ENCODE assay signal across 23 mouse cellular contexts in genomic region chr10:21763017-21763964, GRCm38 (mm10).
DNase-seq lines count a peak whose midpoint lies in the region; ATAC-seq and TF ChIP-seq lines count a peak whose summit lies in the region.
"Had no signal": no experiment of that assay in that cellular context is flagged by ENCODE, and none has a peak within 500 bp of the region (broad histone marks: within the 10 kb centered on the region; RNA-seq: fewer than 3 reads in every experiment).

No protein-coding gene starts in this region.

- ATAC-seq in forebrain, postnatal 0 days, result no peak
- no peak for ATAC-seq in forebrain, embryonic 12.5 days (ENCODE audit: low FRiP score)
- ATAC-seq: CD4-positive, CD25-positive, alpha-beta regulatory T cell, adult 4 months; intestine, embryonic 15.5 days; liver, postnatal 0 days; lung, postnatal 0 days had no signal

- no peak overlapping the region for H3K4me3 ChIP-seq in forebrain, postnatal 0 days (ENCODE audit: low read depth, low read length)
- no peak overlapping the region for H3K4me3 ChIP-seq in forebrain, embryonic 12.5 days (replicated peaks)
- H3K4me3 ChIP-seq in left cerebral cortex, adult 2 months, result no peak overlapping the region
- H3K4me3 ChIP-seq: embryonic facial prominence, embryonic 10.5 days; hindbrain, embryonic 15.5 days; intestine, embryonic 15.5 days; limb, embryonic 12.5 days; midbrain, embryonic 12.5 days had no signal

- H3K4me2 ChIP-seq in forebrain, postnatal 0 days (ENCODE audit: low read depth), result no peak overlapping the region
- H3K4me2 ChIP-seq in forebrain, embryonic 12.5 days, result no peak overlapping the region
- H3K4me2 ChIP-seq: heart, embryonic 11.5 days; hindbrain, embryonic 15.5 days; intestine, embryonic 15.5 days; limb, embryonic 12.5 days; liver, embryonic 11.5 days; midbrain, embryonic 12.5 days had no signal

- no peak for DNase-seq in forebrain, postnatal 0 days
- DNase-seq in left cerebral cortex, adult 2 months (ENCODE audit: extremely low spot score in 1 of 2, low spot score in 2 of 2), result no peak
- DNase-seq in left cerebral cortex, postnatal 14 days (ENCODE audit: low spot score in 2 of 2), result no peak
- peak; percentile 39 to 40 for DNase-seq in right cerebral cortex, adult 2 months (ENCODE audit: low spot score in 2 of 2)
- DNase-seq in right cerebral cortex, postnatal 25 days, result no peak
- no peak for DNase-seq in testis, postnatal 14 days (ENCODE audit: low spot score)
- DNase-seq: adrenal gland, postnatal 25 days; cerebellum, adult 11 months; cerebellum, adult 9-11 months; gastrocnemius, postnatal 36 days; kidney, postnatal 25 days; liver, postnatal 0 days had no signal

- no peak for TF ChIP-seq CTCF in forebrain, postnatal 0 days (IDR thresholded peaks at IDR 0.05; ENCODE audit: low read depth)
- TF ChIP-seq CTCF in left cerebral cortex, adult 2 months (IDR thresholded peaks at IDR 0.05), result no peak

- 88% methylated on average over 17 of the region's 17 CpGs for WGBS in forebrain, postnatal 0 days
- 91% methylated on average over 17 of the region's 17 CpGs for whole genome bisulfite sequencing in forebrain, embryonic 12.5 days

- no peak overlapping the region for H3K9ac ChIP-seq in forebrain, postnatal 0 days
- H3K9ac ChIP-seq in forebrain, embryonic 12.5 days, result no peak overlapping the region
- H3K9ac ChIP-seq: hindbrain, embryonic 15.5 days; intestine, embryonic 15.5 days; limb, embryonic 12.5 days; liver, postnatal 0 days; midbrain, embryonic 12.5 days had no signal

- peak overlapping the region; percentile 54 for H3K27ac ChIP-seq in forebrain, postnatal 0 days (ENCODE audit: low read depth, low read length)
- H3K27ac ChIP-seq in forebrain, embryonic 12.5 days, result no peak overlapping the region
- peak overlapping the region; percentile 51 for H3K27ac ChIP-seq in left cerebral cortex, adult 2 months
- H3K27ac ChIP-seq: embryonic facial prominence, embryonic 10.5 days; hindbrain, embryonic 15.5 days; intestine, embryonic 15.5 days; limb, embryonic 12.5 days; macrophage; midbrain, embryonic 12.5 days had no signal

- no peaks in the 10 kb centered on the region for H3K36me3 ChIP-seq in forebrain, postnatal 0 days (ENCODE audit: insufficient read depth)
- H3K36me3 ChIP-seq in forebrain, embryonic 12.5 days (replicated peaks), result no peaks in the 10 kb centered on the region
- H3K36me3 ChIP-seq: embryonic facial prominence, embryonic 10.5 days; hindbrain, embryonic 15.5 days; intestine, embryonic 15.5 days; limb, embryonic 12.5 days; midbrain, embryonic 12.5 days had no signal

- H3K27me3 ChIP-seq in forebrain, postnatal 0 days (ENCODE audit: insufficient read depth, low read length), result no peaks in the 10 kb centered on the region
- no peaks in the 10 kb centered on the region for H3K27me3 ChIP-seq in forebrain, embryonic 12.5 days
- H3K27me3 ChIP-seq: hindbrain, embryonic 15.5 days; intestine, embryonic 15.5 days; limb, embryonic 12.5 days; midbrain, embryonic 12.5 days had no signal

- H3K4me1 ChIP-seq in forebrain, postnatal 0 days (ENCODE audit: insufficient read depth), result peaks cover 4% of the 10 kb centered on the region; the same call in 1 of the 2 replicates
- no peaks in the 10 kb centered on the region for H3K4me1 ChIP-seq in forebrain, embryonic 12.5 days
- H3K4me1 ChIP-seq: embryonic facial prominence, embryonic 10.5 days; hindbrain, embryonic 15.5 days; intestine, embryonic 15.5 days; midbrain, embryonic 12.5 days had no signal

- intact Hi-C loops in left cerebral cortex, adult 2 months (cut with DNase I), result loop anchor here (5.0 kb wide), 3 partner anchors 106 to 281 kb away; no protein-coding TSS in a partner anchor
- intact Hi-C loops in left cerebral cortex, postnatal 14 days (cut with DNase I), result loop anchor here (5.0 to 10.0 kb wide), 2 partner anchors 122 to 229 kb away; partner anchors contain the start of gene Sgk1

- no peaks in the 10 kb centered on the region for H3K9me3 ChIP-seq in forebrain, postnatal 0 days (ENCODE audit: low read length)
- H3K9me3 ChIP-seq in forebrain, embryonic 12.5 days, result no peaks in the 10 kb centered on the region
- H3K9me3 ChIP-seq: embryonic facial prominence, embryonic 10.5 days; hindbrain, embryonic 15.5 days; intestine, embryonic 15.5 days; limb, embryonic 12.5 days; midbrain, embryonic 12.5 days had no signal

Comparison
In these comparisons a context has a peak if more than half of its experiments do, and no peak if none do; other contexts are left out.
1. DNase-seq: peak in right cerebral cortex, adult 2 months (2 of 2); none in forebrain, postnatal 0 days (single experiment), left cerebral cortex, adult 2 months (0 of 2), left cerebral cortex, postnatal 14 days (0 of 2), right cerebral cortex, postnatal 25 days (single experiment) and testis, postnatal 14 days (single experiment).